Mouse (Mus musculus): Measurements from ENCODE around the gene Gm49396.
A peak's percentile ranks its signal among the peaks of the same experiment; 100 is the strongest.

The Gm49396 gene

GRCm38 (mm10) chr7:30610043-30610442, 46.9 kb downstream of the Gm49396 start:
- DNase-seq (ENCODE audit: low spot score in 2 of 2), result no peak

DNA sequence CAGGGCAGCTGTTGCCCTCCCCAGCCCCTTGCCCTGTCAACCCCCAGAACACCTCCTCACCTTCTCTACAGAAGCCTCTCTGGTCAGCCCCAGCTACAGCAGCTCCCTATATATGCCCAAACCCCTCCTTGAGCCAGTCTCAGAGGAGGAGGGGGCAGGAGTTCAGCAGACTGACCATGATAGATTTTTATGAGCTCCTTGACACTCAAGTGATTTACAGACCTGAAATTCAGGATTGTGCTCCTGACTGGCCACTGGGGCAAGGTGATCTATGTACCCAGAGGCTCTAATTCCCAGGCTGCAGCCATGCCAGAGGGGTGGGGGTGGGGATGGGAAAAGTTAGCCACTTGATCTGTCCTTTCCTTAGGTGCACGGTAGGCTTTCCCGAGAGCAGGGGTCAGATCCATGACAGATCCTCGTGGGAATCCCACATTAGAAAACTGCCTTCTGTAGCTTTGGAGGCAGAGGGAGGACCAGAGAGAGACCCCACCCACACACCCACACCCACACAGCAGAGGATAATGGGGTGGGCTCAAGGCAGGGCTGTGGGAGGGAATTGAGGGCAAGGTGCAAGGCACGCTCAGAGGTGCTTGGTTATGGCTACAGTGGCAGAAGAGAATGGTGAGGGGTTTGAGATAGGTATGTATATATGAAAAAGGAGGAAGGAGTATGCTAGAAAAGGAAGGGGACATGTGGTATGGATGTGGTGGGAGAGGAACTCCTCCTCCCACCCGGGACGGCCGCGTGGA, 49.7 kb downstream of the Gm49396 start, which contains the start of gene Upk1a:
Gene Upk1a, minus strand, starts transcription at position 194 of the 749 bp plus-strand sequence.
- no peak for DNase-seq (ENCODE audit: low spot score in 2 of 2)

- peak in 1 of 2 experiments; percentile 29 for DNase-seq (ENCODE audit: low spot score in 2 of 2)
Measured at GRCm38 (mm10) chr7:30613529-30614112, 50.5 kb downstream of the Gm49396 start.

DNA sequence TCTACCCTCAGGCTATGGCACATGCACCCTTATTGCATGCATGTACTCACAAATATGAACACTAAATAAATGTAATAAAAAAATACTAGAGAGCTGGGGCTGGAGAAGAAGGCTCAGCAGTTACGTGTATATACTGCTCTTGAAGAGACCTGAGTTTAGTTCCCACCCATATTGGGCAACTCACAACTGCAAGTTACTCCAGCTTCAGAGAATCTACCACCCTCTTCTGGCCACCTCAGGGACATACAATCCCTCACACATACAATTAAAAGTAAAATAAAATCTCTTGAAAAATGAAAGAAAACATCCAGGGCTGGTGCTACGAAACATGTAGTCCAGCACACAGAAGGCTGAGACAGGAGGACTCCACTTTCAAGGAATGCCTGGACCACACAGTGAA, 51.3 kb downstream of the Gm49396 start:
- DNase-seq (ENCODE audit: low spot score in 2 of 2), result no peak

GRCm38 (mm10) chr7:30615049-30615760, 52.1 kb downstream of the Gm49396 start:
- no peak for DNase-seq (ENCODE audit: low spot score in 2 of 2)
